Mouse (Mus musculus): ENCODE results near the gene Gfpt2. TPM values are rescaled to one million over a fixed set of nuclear protein-coding genes. Genes with fewer than 3 reads are reported as not detected.
A peak's percentile ranks its signal among the peaks of the same experiment; 100 is the strongest.

The Gfpt2 gene
- polyA plus RNA-seq, 2 experiments, result 0.39 to 0.90 TPM

DNA sequence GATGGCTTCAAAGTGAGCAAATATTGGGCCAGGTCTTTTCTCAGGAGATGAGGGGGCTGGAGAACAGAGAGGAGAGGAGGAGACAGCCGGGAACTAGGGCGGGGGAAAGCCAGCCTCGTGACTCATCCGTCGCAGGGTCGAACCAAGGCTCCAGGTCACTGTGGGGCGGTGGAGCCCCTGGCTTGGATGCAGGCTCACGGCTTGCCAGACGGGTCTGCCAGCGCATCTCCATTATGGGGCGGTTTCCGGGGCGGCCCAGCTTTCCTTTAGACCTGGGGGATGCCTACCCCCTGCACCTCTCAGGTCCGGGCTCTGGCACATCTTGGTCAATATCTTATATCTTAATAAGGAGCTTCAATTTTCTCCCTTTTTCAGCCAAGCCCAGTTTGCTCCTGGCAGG is 847 bp upstream of the Gfpt2 start:
- Histone ChIP-seq H3K27me3 (ENCODE audit: control insufficient read depth, insufficient read depth, low read length) (peaks cover 25% of the 10 kb centered on the region), H3K4me3 (ENCODE audit: insufficient read depth in 1 of 2, low read depth in 2 of 2, low read length in 2 of 2) (no peak overlapping the region), H3K4me1 (replicated peaks; ENCODE audit: control insufficient read depth in 2 of 2, insufficient read depth in 2 of 2, low read length in 1 of 2) (peaks cover 3 to 4% of the 10 kb centered on the region in 2 experiments; a peak in 1 of 4 replicates), H3K9ac (replicated peaks) (no peak overlapping the region), H3K4me2 (ENCODE audit: low read depth) (no peak overlapping the region; the same call in 1 of the 2 replicates), H3K27ac (no peak overlapping the region), H3K9me3 (ENCODE audit: control insufficient read depth, low read length) (no peaks in the 10 kb centered on the region), H3K36me3 (replicated peaks; ENCODE audit: control insufficient read depth, insufficient read depth, low read depth) (no peaks in the 10 kb centered on the region)
- DNase-seq (ENCODE audit: low read depth in 3 of 3, low spot score in 3 of 3) (no peak), ATAC-seq (ENCODE audit: insufficient read depth) (no peak)
- 14% methylated on average over 14 of the region's 14 CpGs for WGBS (ENCODE audit: insufficient replicate concordance)
- TF ChIP-seq EP300 (IDR thresholded peaks at IDR 0.05; ENCODE audit: low read depth), result no peak
- TF ChIP-seq CTCF (IDR thresholded peaks at IDR 0.05; ENCODE audit: low read depth), result no peak

- no peak overlapping the region for H3K27ac ChIP-seq
- H3K9me3 ChIP-seq (ENCODE audit: control insufficient read depth, low read length), result no peaks in the 10 kb centered on the region
- no peaks in the 10 kb centered on the region for H3K36me3 ChIP-seq (replicated peaks; ENCODE audit: control insufficient read depth, insufficient read depth, low read depth)
- ATAC-seq (ENCODE audit: insufficient read depth) (peak; percentile 44; the same call in 1 of the 2 replicates), DNase-seq (ENCODE audit: low read depth in 3 of 3, low spot score in 3 of 3) (no peak)
- 3% methylated on average over 45 of the region's 45 CpGs for WGBS (ENCODE audit: insufficient replicate concordance)
- TF ChIP-seq EP300 (IDR thresholded peaks at IDR 0.05; ENCODE audit: low read depth), result no peak
- 0 out of 2 replicates have a peak, but pooled peaks have one; percentile 4 for TF ChIP-seq CTCF (IDR thresholded peaks at IDR 0.05; ENCODE audit: low read depth)
- H3K4me3 ChIP-seq (ENCODE audit: insufficient read depth in 1 of 2, low read depth in 2 of 2, low read length in 2 of 2), result peak overlapping the region; percentile 31 to 51
- peak overlapping the region; percentile 40 for H3K9ac ChIP-seq (replicated peaks)
- H3K27me3 ChIP-seq (ENCODE audit: control insufficient read depth, insufficient read depth, low read length), result peaks cover 25% of the 10 kb centered on the region
- H3K4me1 ChIP-seq (replicated peaks; ENCODE audit: control insufficient read depth in 2 of 2, insufficient read depth in 2 of 2, low read length in 1 of 2), result peaks cover 3 to 8% of the 10 kb centered on the region in 2 experiments; a peak in 2 of 4 replicates
- peak overlapping the region; percentile 75 for H3K4me2 ChIP-seq (ENCODE audit: low read depth)
Measured at GRCm38 (mm10) chr11:49794342-49795144, 565 bp downstream of the Gfpt2 start.

- Histone ChIP-seq H3K9me3 (ENCODE audit: control insufficient read depth, low read length) (no peaks in the 10 kb centered on the region), H3K4me3 (ENCODE audit: insufficient read depth in 1 of 2, low read depth in 2 of 2, low read length in 2 of 2) (no peak overlapping the region), H3K9ac (replicated peaks) (no peak overlapping the region), H3K4me1 (replicated peaks; ENCODE audit: control insufficient read depth in 2 of 2, insufficient read depth in 2 of 2, low read length in 1 of 2) (peaks cover 0 to 4% of the 10 kb centered on the region in 2 experiments; a peak in 1 of 4 replicates), H3K4me2 (ENCODE audit: low read depth) (no peak overlapping the region), H3K27me3 (ENCODE audit: control insufficient read depth, insufficient read depth, low read length) (peaks cover 19% of the 10 kb centered on the region), H3K36me3 (replicated peaks; ENCODE audit: control insufficient read depth, insufficient read depth, low read depth) (no peaks in the 10 kb centered on the region), H3K27ac (no peak overlapping the region)
- DNase-seq (ENCODE audit: low read depth in 3 of 3, low spot score in 3 of 3) (no peak), ATAC-seq (ENCODE audit: insufficient read depth) (peak; percentile 41; the same call in 1 of the 2 replicates)
- TF ChIP-seq CTCF (IDR thresholded peaks at IDR 0.05; ENCODE audit: low read depth), result no peak
- TF ChIP-seq EP300 (IDR thresholded peaks at IDR 0.05; ENCODE audit: low read depth), result no peak
- 9% methylated on average over 6 of the region's 6 CpGs for WGBS (ENCODE audit: insufficient replicate concordance)
Measured at GRCm38 (mm10) chr11:49798931-49799330, 5.0 kb downstream of the Gfpt2 start.

- TF ChIP-seq EP300 (IDR thresholded peaks at IDR 0.05; ENCODE audit: low read depth) (no peak), CTCF (IDR thresholded peaks at IDR 0.05; ENCODE audit: low read depth) (no peak)
- no peak overlapping the region for H3K4me2 ChIP-seq (ENCODE audit: low read depth)
- H3K36me3 ChIP-seq (replicated peaks; ENCODE audit: control insufficient read depth, insufficient read depth, low read depth), result no peaks in the 10 kb centered on the region
- no peak overlapping the region for H3K27ac ChIP-seq
- no peaks in the 10 kb centered on the region for H3K9me3 ChIP-seq (ENCODE audit: control insufficient read depth, low read length)
- 76% methylated on average over 4 of the region's 4 CpGs for WGBS (ENCODE audit: insufficient replicate concordance)
- H3K27me3 ChIP-seq (ENCODE audit: control insufficient read depth, insufficient read depth, low read length), result no peaks in the 10 kb centered on the region
- H3K4me1 ChIP-seq (replicated peaks; ENCODE audit: control insufficient read depth in 2 of 2, insufficient read depth in 2 of 2, low read length in 1 of 2), result peaks cover 0 to 4% of the 10 kb centered on the region in 2 experiments; a peak in 1 of 4 replicates
- H3K9ac ChIP-seq (replicated peaks), result no peak overlapping the region
- H3K4me3 ChIP-seq (ENCODE audit: insufficient read depth in 1 of 2, low read depth in 2 of 2, low read length in 2 of 2), result no peak overlapping the region
- no peak for DNase-seq (ENCODE audit: low read depth in 3 of 3, low spot score in 3 of 3)
- no peak for ATAC-seq (ENCODE audit: insufficient read depth)
Measured at GRCm38 (mm10) chr11:49801516-49801915, 7.5 kb downstream of the Gfpt2 start.

GRCm38 (mm10) chr11:49803801-49804200 is 9.8 kb downstream of the Gfpt2 start:
- TF ChIP-seq CTCF (IDR thresholded peaks at IDR 0.05; ENCODE audit: low read depth), result no peak
- no peak for TF ChIP-seq EP300 (IDR thresholded peaks at IDR 0.05; ENCODE audit: low read depth)

More at GRCm38 (mm10) chr11:49803801-49804200, 9.8 kb downstream of the Gfpt2 start:
- no peak overlapping the region for H3K4me2 ChIP-seq (ENCODE audit: low read depth)
- H3K9ac ChIP-seq (replicated peaks), result no peak overlapping the region
- H3K27ac ChIP-seq, result no peak overlapping the region
- no peak for DNase-seq (ENCODE audit: low read depth in 3 of 3, low spot score in 3 of 3)
- no peak for ATAC-seq (ENCODE audit: insufficient read depth)
- no peaks in the 10 kb centered on the region for H3K36me3 ChIP-seq (replicated peaks; ENCODE audit: control insufficient read depth, insufficient read depth, low read depth)
- no peaks in the 10 kb centered on the region for H3K9me3 ChIP-seq (ENCODE audit: control insufficient read depth, low read length)
- WGBS (ENCODE audit: insufficient replicate concordance), result 73% methylated on average over 4 of the region's 4 CpGs
- H3K27me3 ChIP-seq (ENCODE audit: control insufficient read depth, insufficient read depth, low read length), result no peaks in the 10 kb centered on the region
- H3K4me1 ChIP-seq (replicated peaks; ENCODE audit: control insufficient read depth in 2 of 2, insufficient read depth in 2 of 2, low read length in 1 of 2), result peaks cover 0 to 2% of the 10 kb centered on the region in 2 experiments; a peak in 1 of 4 replicates
- H3K4me3 ChIP-seq (ENCODE audit: insufficient read depth in 1 of 2, low read depth in 2 of 2, low read length in 2 of 2), result no peak overlapping the region
